Mouse (Mus musculus) myocyte (in vitro differentiated cells): ENCODE measurements around the gene Pitpnb.

Source experiments
- MYOG ChIP-seq, 3 experiments: IDR thresholded peaks; one replicate each; pipeline ENCODE4 v1.6.1; 2011; ENCODE audit warnings: control low read depth in 2 of 3, low read depth in 2 of 3, mild to moderate bottlenecking in 2 of 3; ENCODE audit not compliant: insufficient read length in 2 of 3, control insufficient read depth in 1 of 3, insufficient read depth in 1 of 3
- POLR2A ChIP-seq: IDR thresholded peaks from one replicate; pipeline ENCODE4 v1.6.1; 2011; ENCODE audit warnings: low read depth, mild to moderate bottlenecking, control low read depth, moderate library complexity; ENCODE audit not compliant: insufficient read length
- SRF ChIP-seq: IDR thresholded peaks from one replicate; pipeline ENCODE4 v1.6.1; 2011; ENCODE audit warnings: low read depth; ENCODE audit not compliant: control insufficient read depth, insufficient read length
- USF1 ChIP-seq: IDR thresholded peaks from one replicate; pipeline ENCODE4 v1.6.1; 2011; ENCODE audit warnings: low read depth, mild to moderate bottlenecking, control low read depth, moderate library complexity

GRCm38 (mm10) chr5:111317526-111317925, 13.0 kb upstream of the Pitpnb start:
- TF ChIP-seq POLR2A (no peak), SRF (no peak), USF1 (no peak), MYOG (IDR thresholded peaks at IDR 0.05; ENCODE audit: control insufficient read depth in 1 of 3, insufficient read depth in 1 of 3, insufficient read length in 2 of 3, low read depth in 2 of 3) (peak in 1 of 3 experiments; percentile 14)
